ENCODE assay signal across 8 mouse cellular contexts in genomic region chr5:8659911-8660737, GRCm38 (mm10). TPM values are rescaled to one million over a fixed set of nuclear protein-coding genes. Genes with fewer than 3 reads are reported as not detected.
DNase-seq lines count a peak whose midpoint lies in the region; ATAC-seq and TF ChIP-seq lines count a peak whose summit lies in the region.

TSS of gene Abcb1a (plus strand) at chr5:8660077.

- no peaks in the 10 kb centered on the region for H3K4me1 ChIP-seq in intestine, embryonic 16.5 days (ENCODE audit: control insufficient read depth, insufficient read depth, low read length)
- peaks cover 2% of the 10 kb centered on the region; the same call in 1 of the 2 replicates for H3K4me1 ChIP-seq in limb, embryonic 14.5 days (ENCODE audit: control insufficient read depth, insufficient read depth, low read length)
- peaks cover 12% of the 10 kb centered on the region for H3K4me1 ChIP-seq in midbrain, embryonic 13.5 days (replicated peaks)

- DNase-seq in layer of hippocampus, adult 8-10 months (ENCODE audit: low spot score in 2 of 2): no peak
- DNase-seq in layer of hippocampus, adult 9-11 months: no peak
- peak; percentile 41 for DNase-seq in embryo, embryonic 10 days (ENCODE audit: low spot score)
- DNase-seq in gonadal fat pad, adult 2 months (ENCODE audit: low read depth): peak; percentile 9
- no peak for DNase-seq in limb, embryonic 14.5 days (ENCODE audit: low spot score)
- peak; percentile 26 to 27 for DNase-seq in spleen, postnatal 36 days (ENCODE audit: low spot score in 2 of 2)

- H3K36me3 ChIP-seq in intestine, embryonic 16.5 days (ENCODE audit: control insufficient read depth, insufficient read depth, low read length): no peaks in the 10 kb centered on the region
- H3K36me3 ChIP-seq in limb, embryonic 14.5 days (ENCODE audit: control insufficient read depth, insufficient read depth, low read length): no peaks in the 10 kb centered on the region
- no peaks in the 10 kb centered on the region for H3K36me3 ChIP-seq in midbrain, embryonic 13.5 days

- H3K4me2 ChIP-seq in intestine, embryonic 16.5 days (ENCODE audit: low read depth, low read length): peak within 1 kb of the TSS; percentile 69
- H3K4me2 ChIP-seq in limb, embryonic 14.5 days (replicated peaks; ENCODE audit: low read depth, low read length, severe bottlenecking): peak within 1 kb of the TSS; percentile 68
- H3K4me2 ChIP-seq in midbrain, embryonic 13.5 days (replicated peaks): peak within 1 kb of the TSS; percentile 82

- no peaks in the 10 kb centered on the region for H3K9me3 ChIP-seq in intestine, embryonic 16.5 days (ENCODE audit: control insufficient read depth, low read length)
- no peaks in the 10 kb centered on the region for H3K9me3 ChIP-seq in limb, embryonic 14.5 days (ENCODE audit: control insufficient read depth, low read length)
- H3K9me3 ChIP-seq in midbrain, embryonic 13.5 days: no peaks in the 10 kb centered on the region

- ATAC-seq in intestine, embryonic 16.5 days: peak; percentile 90
- ATAC-seq in limb, embryonic 14.5 days (ENCODE audit: low FRiP score, low read depth): peak; percentile 55
- ATAC-seq in midbrain, embryonic 13.5 days: peak; percentile 89

- WGBS in intestine, embryonic 16.5 days: 5% methylated on average over 37 of the region's 37 CpGs
- WGBS in limb, embryonic 14.5 days: 4% methylated on average over 35 of the region's 37 CpGs
- 9% methylated on average over 37 of the region's 37 CpGs for WGBS in midbrain, embryonic 13.5 days

- H3K27me3 ChIP-seq in intestine, embryonic 16.5 days (replicated peaks; ENCODE audit: control insufficient read depth, insufficient read depth, low read length): no peaks in the 10 kb centered on the region
- no peaks in the 10 kb centered on the region for H3K27me3 ChIP-seq in limb, embryonic 14.5 days (ENCODE audit: control insufficient read depth, insufficient read depth, low read length)
- H3K27me3 ChIP-seq in midbrain, embryonic 13.5 days: no peaks in the 10 kb centered on the region

- H3K27ac ChIP-seq in intestine, embryonic 16.5 days (ENCODE audit: low read length): peak within 1 kb of the TSS; percentile 68
- no peak within 1 kb of the TSS for H3K27ac ChIP-seq in limb, embryonic 14.5 days (replicated peaks; ENCODE audit: low read depth, low read length)
- H3K27ac ChIP-seq in midbrain, embryonic 13.5 days: no peak within 1 kb of the TSS

- no peak for TF ChIP-seq POLR2A in limb, embryonic 14.5 days (IDR thresholded peaks at IDR 0.05; ENCODE audit: borderline replicate concordance, extremely low read depth, insufficient read depth, insufficient read length)

- peak within 1 kb of the TSS; percentile 60 for H3K4me3 ChIP-seq in intestine, embryonic 16.5 days (ENCODE audit: low read length)
- peak within 1 kb of the TSS; percentile 36 for H3K4me3 ChIP-seq in limb, embryonic 14.5 days (replicated peaks; ENCODE audit: low read length)
- H3K4me3 ChIP-seq in midbrain, embryonic 13.5 days (replicated peaks): peak within 1 kb of the TSS; percentile 45

- H3K9ac ChIP-seq in intestine, embryonic 16.5 days (ENCODE audit: low read depth, low read length): peak within 1 kb of the TSS; percentile 61
- peak within 1 kb of the TSS; percentile 55 for H3K9ac ChIP-seq in limb, embryonic 14.5 days (ENCODE audit: low read depth, low read length, severe bottlenecking)
- peak within 1 kb of the TSS; percentile 56 for H3K9ac ChIP-seq in midbrain, embryonic 13.5 days (replicated peaks)

RNA-seq across cellular contexts. Expression of gene Abcb1a, which starts in this region (rescaled TPM):
- 10 to 100 TPM; 16.2 to 17.8 (median 17.0) TPM for total RNA-seq in layer of hippocampus, adult 8-10 months (2022)
- 5.2 and 5.8 TPM in 2 replicates for polyA plus RNA-seq in gonadal fat pad, adult 2 months (2012; rRNA removed)
- polyA plus RNA-seq in intestine, embryonic 16.5 days (2015; fragmentation: Nextera tagmentation; extraction: Ambion mirVana): 9.0 and 11.9 TPM in 2 replicates
- 0.53 and 0.56 TPM in 2 replicates for polyA plus RNA-seq in limb, embryonic 14.5 days (2012; rRNA removed)
- polyA plus RNA-seq in limb, embryonic 14.5 days (2014; fragmentation: Nextera tagmentation; extraction: Ambion mirVana): 0.47 and 0.58 TPM in 2 replicates
- 1.3 and 1.4 TPM in 2 replicates for polyA plus RNA-seq in midbrain, embryonic 13.5 days (2015; fragmentation: Nextera tagmentation; extraction: Ambion mirVana)

Comparison
In these comparisons a context has a peak if more than half of its experiments do, and no peak if none do; other contexts are left out.
1. Peak in ATAC-seq, H3K4me3 ChIP-seq, H3K9ac ChIP-seq and H3K4me2 ChIP-seq in limb, embryonic 14.5 days; RNA of the gene not detected or under 1 TPM.
2. DNase-seq: peak in embryo, embryonic 10 days (single experiment), gonadal fat pad, adult 2 months (single experiment) and spleen, postnatal 36 days (2 of 2); none in layer of hippocampus, adult 8-10 months (0 of 2), layer of hippocampus, adult 9-11 months (single experiment) and limb, embryonic 14.5 days (single experiment).
3. Peak in every context shown above with its lines, with median percentiles within 50 percentile points of each other: ATAC-seq, H3K4me2 ChIP-seq, H3K4me3 ChIP-seq and H3K9ac ChIP-seq.